Mouse (Mus musculus) heart, embryonic 13.5 days (tissue): ENCODE data around the gene Kremen2. TPM values are rescaled to one million over a fixed set of nuclear protein-coding genes. Genes with fewer than 3 reads are reported as not detected.

Experiments
- ATAC-seq: fragments of 200-750 bp; cut with Nextera tagmentation; 2 replicates; pipeline ENCODE4 v1.8.0; 2017; ENCODE audit warnings: moderate TSS enrichment; ENCODE audit not compliant: insufficient number of reproducible peaks, low FRiP score, low TSS enrichment; ENCODE audit errors: extremely low read depth
- H3K27ac ChIP-seq: fragments of 300-500 bp; sonication (generic); replicated peaks from 2 replicates; pipeline ENCODE4 v1.5.1; 2015; ENCODE audit warnings: moderate library complexity, mild to moderate bottlenecking, inconsistent platforms
- H3K27me3 ChIP-seq: fragments of 300-500 bp; sonication (generic); replicated peaks from 2 replicates; pipeline ENCODE4 v1.6.1; 2015; ENCODE audit warnings: mild to moderate bottlenecking, inconsistent platforms
- H3K36me3 ChIP-seq: fragments of 300-500 bp; sonication (generic); 2 replicates; pipeline ENCODE4 v1.6.1; 2015; ENCODE audit warnings: mild to moderate bottlenecking, inconsistent platforms
- H3K4me1 ChIP-seq: fragments of 300-500 bp; sonication (generic); 2 replicates; pipeline ENCODE4 v1.6.1; 2015; ENCODE audit warnings: inconsistent platforms
- H3K4me2 ChIP-seq: fragments of 300-500 bp; sonication (generic); 2 replicates; pipeline ENCODE4 v1.6.1; 2015; ENCODE audit warnings: inconsistent platforms, mild to moderate bottlenecking, moderate library complexity
- H3K4me3 ChIP-seq: fragments of 300-500 bp; sonication (generic); 2 replicates; pipeline ENCODE4 v1.5.1; 2015; ENCODE audit warnings: moderate library complexity, mild to moderate bottlenecking, inconsistent platforms
- H3K9ac ChIP-seq: fragments of 300-500 bp; sonication (generic); 2 replicates; pipeline ENCODE4 v1.6.1; 2015; ENCODE audit warnings: inconsistent platforms, mild to moderate bottlenecking, moderate library complexity
- H3K9me3 ChIP-seq: fragments of 300-500 bp; sonication (generic); 2 replicates; pipeline ENCODE4 v1.6.1; 2016; ENCODE audit warnings: inconsistent platforms
- WGBS: fragments of 180-500 bp; shearing (Covaris S2); methylation state at CpG from one replicate; pipeline ENCODE4 v1.1.7; 2015; ENCODE audit warnings: mixed read lengths; 5-methylcytosine and 5-hydroxymethylcytosine counted together
- polyA plus RNA-seq: library from polyadenylated mRNA; unstranded; fragments of >200 nt; fragmentation: Nextera tagmentation; extraction: Ambion mirVana; gene quantifications from 2 replicates; pipeline ENCODE4 v1.2.1, GENCODE M21; 2015

Kremen2 gene
- 0.09 and 0.32 TPM in 2 replicates for polyA plus RNA-seq

GRCm38 (mm10) chr17:23745301-23746251, at the start of gene Kremen2:
Gene Kremen2, minus strand, starts transcription at chr17:23745833.
- Histone ChIP-seq H3K4me1 (peaks cover 36% of the 10 kb centered on the region), H3K27me3 (peaks cover 82% of the 10 kb centered on the region), H3K9me3 (no peaks in the 10 kb centered on the region), H3K9ac (peak within 1 kb of the TSS; percentile 66), H3K4me2 (peak within 1 kb of the TSS; percentile 69), H3K4me3 (peak within 1 kb of the TSS; percentile 44), H3K36me3 (no peaks in the 10 kb centered on the region), H3K27ac (no peak within 1 kb of the TSS)
- 1% methylated on average over 45 of the region's 45 CpGs for WGBS
- no peak for ATAC-seq

GRCm38 (mm10) chr17:23795323-23795722, 49.7 kb upstream of the Kremen2 start:
- H3K27me3 ChIP-seq, result no peaks in the 10 kb centered on the region
- 91% methylated on average over 8 of the region's 8 CpGs for WGBS
- H3K9ac ChIP-seq, result no peak overlapping the region
- H3K9me3 ChIP-seq, result no peaks in the 10 kb centered on the region
- peaks cover 11% of the 10 kb centered on the region for H3K4me1 ChIP-seq
- no peak overlapping the region for H3K4me2 ChIP-seq
- H3K27ac ChIP-seq, result no peak overlapping the region
- no peak overlapping the region for H3K4me3 ChIP-seq
- peaks cover 6% of the 10 kb centered on the region; the same call in 1 of the 2 replicates for H3K36me3 ChIP-seq
- ATAC-seq, result no peak

- no peaks in the 10 kb centered on the region for H3K9me3 ChIP-seq
- peak overlapping the region; percentile 81 for H3K4me2 ChIP-seq
- WGBS, result 63% methylated on average over 2 of the region's 2 CpGs
- peak overlapping the region; percentile 90 for H3K27ac ChIP-seq
- peak overlapping the region; percentile 88 for H3K9ac ChIP-seq
- peaks cover 3% of the 10 kb centered on the region; the same call in 1 of the 2 replicates for H3K36me3 ChIP-seq
- no peak for ATAC-seq
- peak overlapping the region; percentile 60 for H3K4me3 ChIP-seq
- H3K4me1 ChIP-seq, result peaks cover 25% of the 10 kb centered on the region
- H3K27me3 ChIP-seq, result no peaks in the 10 kb centered on the region
These were observed 45.4 kb upstream of the Kremen2 start for GRCm38 (mm10) chr17:23791079-23791357.

GRCm38 (mm10) chr17:23790269-23791078, 44.8 kb upstream of the Kremen2 start, which contains the start of gene Srrm2:
Gene Srrm2, plus strand, starts transcription at chr17:23790532.
- Histone ChIP-seq H3K9ac (peak within 1 kb of the TSS; percentile 88), H3K4me2 (peak within 1 kb of the TSS; percentile 81), H3K27ac (peak within 1 kb of the TSS; percentile 90), H3K4me3 (peak within 1 kb of the TSS; percentile 60), H3K27me3 (no peaks in the 10 kb centered on the region), H3K36me3 (peaks cover 3% of the 10 kb centered on the region; the same call in 1 of the 2 replicates), H3K9me3 (no peaks in the 10 kb centered on the region), H3K4me1 (peaks cover 30% of the 10 kb centered on the region)
- WGBS, result 3% methylated on average over 29 of the region's 29 CpGs
- ATAC-seq, result peak; percentile 33; the same call in 1 of the 2 replicates

GRCm38 (mm10) chr17:23789749-23790268, 44.2 kb upstream of the Kremen2 start:
- Histone ChIP-seq H3K9ac (peak overlapping the region; percentile 88), H3K4me3 (peak overlapping the region; percentile 60), H3K36me3 (peaks cover 3% of the 10 kb centered on the region; the same call in 1 of the 2 replicates), H3K27ac (peak overlapping the region; percentile 90), H3K4me1 (peaks cover 31% of the 10 kb centered on the region), H3K9me3 (no peaks in the 10 kb centered on the region), H3K27me3 (no peaks in the 10 kb centered on the region), H3K4me2 (peak overlapping the region; percentile 81)
- WGBS, result 11% methylated on average over 8 of the region's 8 CpGs
- ATAC-seq, result no peak

GRCm38 (mm10) chr17:23788973-23789372, 43.3 kb upstream of the Kremen2 start:
- Histone ChIP-seq H3K4me3 (no peak overlapping the region), H3K36me3 (peaks cover 3% of the 10 kb centered on the region; the same call in 1 of the 2 replicates), H3K4me1 (peaks cover 31% of the 10 kb centered on the region), H3K9ac (no peak overlapping the region), H3K4me2 (no peak overlapping the region), H3K27me3 (no peaks in the 10 kb centered on the region), H3K27ac (no peak overlapping the region), H3K9me3 (no peaks in the 10 kb centered on the region)
- no peak for ATAC-seq
- 78% methylated on average over 4 of the region's 4 CpGs for WGBS

GRCm38 (mm10) chr17:23786510-23786931, 40.9 kb upstream of the Kremen2 start:
- no peaks in the 10 kb centered on the region for H3K27me3 ChIP-seq
- peak overlapping the region; percentile 65 for H3K4me3 ChIP-seq
- H3K9ac ChIP-seq, result peak overlapping the region; percentile 85
- H3K36me3 ChIP-seq, result no peaks in the 10 kb centered on the region
- H3K4me1 ChIP-seq, result peaks cover 31% of the 10 kb centered on the region
- H3K4me2 ChIP-seq, result peak overlapping the region; percentile 93
- WGBS, result 18% methylated on average over 13 of the region's 13 CpGs
- no peak for ATAC-seq
- H3K9me3 ChIP-seq, result no peaks in the 10 kb centered on the region
- no peak overlapping the region for H3K27ac ChIP-seq

GRCm38 (mm10) chr17:23785561-23786471, 40.2 kb upstream of the Kremen2 start, which contains the start of gene Flywch2:
Gene Flywch2, minus strand, starts transcription at chr17:23786081.
- H3K4me1 ChIP-seq, result peaks cover 25% of the 10 kb centered on the region
- H3K9me3 ChIP-seq, result no peaks in the 10 kb centered on the region
- H3K9ac ChIP-seq, result peak within 1 kb of the TSS; percentile 85
- no peaks in the 10 kb centered on the region for H3K36me3 ChIP-seq
- H3K4me3 ChIP-seq, result peak within 1 kb of the TSS; percentile 65
- H3K4me2 ChIP-seq, result peak within 1 kb of the TSS; percentile 93
- WGBS, result 2% methylated on average over 43 of the region's 43 CpGs
- ATAC-seq, result 0 out of 2 replicates have a peak, but pooled peaks have one; percentile 30
- H3K27me3 ChIP-seq, result no peaks in the 10 kb centered on the region
- H3K27ac ChIP-seq, result no peak within 1 kb of the TSS

GRCm38 (mm10) chr17:23783352-23783751, 37.7 kb upstream of the Kremen2 start:
- peaks cover 11% of the 10 kb centered on the region for H3K4me1 ChIP-seq
- H3K9me3 ChIP-seq, result no peaks in the 10 kb centered on the region

GRCm38 (mm10) chr17:23778447-23778846, 32.8 kb upstream of the Kremen2 start:
- H3K27me3 ChIP-seq, result no peaks in the 10 kb centered on the region
- no peak overlapping the region for H3K4me3 ChIP-seq
- H3K9me3 ChIP-seq, result no peaks in the 10 kb centered on the region
- no peak overlapping the region for H3K4me2 ChIP-seq
- H3K27ac ChIP-seq, result no peak overlapping the region
- no peak overlapping the region for H3K9ac ChIP-seq
- no peaks in the 10 kb centered on the region for H3K36me3 ChIP-seq
- H3K4me1 ChIP-seq, result no peaks in the 10 kb centered on the region
- WGBS, result 37% methylated on average over 2 of the region's 2 CpGs
- ATAC-seq, result no peak

More at GRCm38 (mm10) chr17:23783352-23783751, 37.7 kb upstream of the Kremen2 start:
- no peaks in the 10 kb centered on the region for H3K27me3 ChIP-seq
- H3K4me3 ChIP-seq, result no peak overlapping the region
- no peak overlapping the region for H3K4me2 ChIP-seq
- no peaks in the 10 kb centered on the region for H3K36me3 ChIP-seq
- H3K27ac ChIP-seq, result no peak overlapping the region
- H3K9ac ChIP-seq, result no peak overlapping the region
- ATAC-seq, result no peak
